ENCODE assay signal across 8 mouse cellular contexts in genomic region chr10:80144864-80145838, GRCm38 (mm10). TPM values are rescaled to one million over a fixed set of nuclear protein-coding genes. Genes with fewer than 3 reads are reported as not detected.
A peak's percentile ranks its signal among the peaks of the same experiment; 100 is the strongest.
DNase-seq lines count a peak whose midpoint lies in the region; ATAC-seq lines count a peak whose summit lies in the region.

No protein-coding gene starts in this region.

- peaks cover 68% of the 10 kb centered on the region for H3K4me1 ChIP-seq in forebrain, embryonic 12.5 days
- H3K4me1 ChIP-seq in hindbrain, embryonic 11.5 days (replicated peaks; ENCODE audit: control insufficient read depth, insufficient read depth, low read length) = peaks cover 7% of the 10 kb centered on the region

- 76% methylated on average over 20 of the region's 20 CpGs for WGBS in forebrain, embryonic 12.5 days
- WGBS in hindbrain, embryonic 11.5 days = 77% methylated on average over 20 of the region's 20 CpGs

- peak overlapping the region; percentile 17; the same call in 1 of the 2 replicates for H3K9ac ChIP-seq in forebrain, embryonic 12.5 days
- no peak overlapping the region for H3K9ac ChIP-seq in hindbrain, embryonic 11.5 days (ENCODE audit: low read depth, low read length)

- peak; percentile 70 for DNase-seq in ES-CJ7 (ENCODE audit: low read depth, low spot score)
- DNase-seq in adrenal gland, postnatal 36 days = peak; percentile 80 to 86
- peak; percentile 87 for DNase-seq in hindbrain, embryonic 11.5 days (ENCODE audit: low spot score)
- peak; percentile 71 to 72 for DNase-seq in layer of hippocampus, postnatal 36 days
- DNase-seq in lung, postnatal 36 days = peak; percentile 88
- DNase-seq in spleen, postnatal 36 days (ENCODE audit: low spot score in 2 of 2) = peak; percentile 68 to 70

- peak overlapping the region; percentile 10; the same call in 1 of the 2 replicates for H3K4me3 ChIP-seq in forebrain, embryonic 12.5 days (replicated peaks)
- H3K4me3 ChIP-seq in hindbrain, embryonic 11.5 days (ENCODE audit: low read depth, low read length) = 0 out of 2 replicates have a peak overlapping the region, but pooled peaks have one; percentile 8

- peak overlapping the region; percentile 43; the same call in 1 of the 2 replicates for H3K27ac ChIP-seq in forebrain, embryonic 12.5 days
- H3K27ac ChIP-seq in hindbrain, embryonic 11.5 days (ENCODE audit: low read depth, low read length) = no peak overlapping the region

- ATAC-seq in forebrain, embryonic 12.5 days (ENCODE audit: low FRiP score) = no peak
- no peak for ATAC-seq in hindbrain, embryonic 11.5 days (ENCODE audit: low FRiP score)
- no peak for ATAC-seq in monocyte, adult 5-6 weeks (replicated peaks; ENCODE audit: insufficient number of reproducible peaks, low FRiP score, low TSS enrichment, poor library complexity, severe bottlenecking)

- H3K36me3 ChIP-seq in forebrain, embryonic 12.5 days (replicated peaks) = peaks cover 38% of the 10 kb centered on the region
- H3K36me3 ChIP-seq in hindbrain, embryonic 11.5 days (ENCODE audit: control insufficient read depth, insufficient read depth, low read length) = no peaks in the 10 kb centered on the region

- H3K27me3 ChIP-seq in forebrain, embryonic 12.5 days = no peaks in the 10 kb centered on the region
- H3K27me3 ChIP-seq in hindbrain, embryonic 11.5 days (ENCODE audit: control insufficient read depth, insufficient read depth, low read length) = no peaks in the 10 kb centered on the region

- H3K9me3 ChIP-seq in forebrain, embryonic 12.5 days = no peaks in the 10 kb centered on the region
- no peaks in the 10 kb centered on the region for H3K9me3 ChIP-seq in hindbrain, embryonic 11.5 days (ENCODE audit: control insufficient read depth, low read length)

- H3K4me2 ChIP-seq in forebrain, embryonic 12.5 days = no peak overlapping the region
- H3K4me2 ChIP-seq in hindbrain, embryonic 11.5 days (replicated peaks; ENCODE audit: low read depth, low read length) = peak overlapping the region; percentile 9; the same call in 1 of the 2 replicates

RNA-seq across cellular contexts. Expression of gene Midn, which starts 2.9 kb away (rescaled TPM):
- 100 to 1,000 TPM; 104 to 188 TPM for total RNA-seq in adrenal gland, postnatal 36 days (2021)
- 45.0 and 50.3 TPM in 2 replicates for polyA plus RNA-seq in forebrain, embryonic 12.5 days (2016; fragmentation: Nextera tagmentation; extraction: Ambion mirVana)
- 66.7 and 67.1 TPM in 2 replicates for polyA plus RNA-seq in hindbrain, embryonic 11.5 days (2014; fragmentation: Nextera tagmentation; extraction: Ambion mirVana)
- 10 to 100 TPM; 58.9 to 62.6 TPM for total RNA-seq in layer of hippocampus, postnatal 36 days (2021)
- 27.3 to 65.5 TPM (median 29.9 TPM) in 3 replicates for total RNA-seq in monocyte, adult 5-6 weeks (2017)

RNA-seq across cellular contexts. Expression of gene Cbarp, which starts 4.5 kb away (rescaled TPM):
- total RNA-seq in adrenal gland, postnatal 36 days (2021) = 100 to 1,000 TPM in 1 of 2 experiments, 10 to 100 TPM in 1; 57.5 to 205 TPM
- polyA plus RNA-seq in forebrain, embryonic 12.5 days (2016; fragmentation: Nextera tagmentation; extraction: Ambion mirVana) = 13.2 and 13.8 TPM in 2 replicates
- 15.1 and 16.7 TPM in 2 replicates for polyA plus RNA-seq in hindbrain, embryonic 11.5 days (2014; fragmentation: Nextera tagmentation; extraction: Ambion mirVana)
- 100 to 1,000 TPM; 336 to 379 TPM for total RNA-seq in layer of hippocampus, postnatal 36 days (2021)
- total RNA-seq in monocyte, adult 5-6 weeks (2017) = 0.29 to 5.8 TPM (median 4.1 TPM) in 3 replicates

RNA-seq across cellular contexts. Expression of gene Atp5d, which starts 6.7 kb away (rescaled TPM):
- total RNA-seq in adrenal gland, postnatal 36 days (2021) = 100 to 1,000 TPM; 561 to 735 TPM
- 405 and 428 TPM in 2 replicates for polyA plus RNA-seq in forebrain, embryonic 12.5 days (2016; fragmentation: Nextera tagmentation; extraction: Ambion mirVana)
- 364 and 371 TPM in 2 replicates for polyA plus RNA-seq in hindbrain, embryonic 11.5 days (2014; fragmentation: Nextera tagmentation; extraction: Ambion mirVana)
- 100 to 1,000 TPM; 324 to 369 TPM for total RNA-seq in layer of hippocampus, postnatal 36 days (2021)
- 26.1 to 49.8 TPM (median 29.5 TPM) in 3 replicates for total RNA-seq in monocyte, adult 5-6 weeks (2017)

RNA-seq across cellular contexts. Expression of gene Cirbp, which starts 20.6 kb away (rescaled TPM):
- total RNA-seq in adrenal gland, postnatal 36 days (2021) = 100 to 1,000 TPM in 1 of 2 experiments, 10 to 100 TPM in 1; 35.0 to 104 TPM
- 224 and 240 TPM in 2 replicates for polyA plus RNA-seq in forebrain, embryonic 12.5 days (2016; fragmentation: Nextera tagmentation; extraction: Ambion mirVana)
- 83.4 and 90.4 TPM in 2 replicates for polyA plus RNA-seq in hindbrain, embryonic 11.5 days (2014; fragmentation: Nextera tagmentation; extraction: Ambion mirVana)
- total RNA-seq in layer of hippocampus, postnatal 36 days (2021) = 10 to 100 TPM; 58.5 to 63.4 TPM
- 137 to 163 TPM (median 145 TPM) in 3 replicates for total RNA-seq in monocyte, adult 5-6 weeks (2017)

RNA-seq across cellular contexts. Expression of gene 1600002K03Rik, which starts 27.6 kb away (rescaled TPM):
- total RNA-seq in adrenal gland, postnatal 36 days (2021) = 10 to 100 TPM; 16.8 to 19.1 TPM
- 11.1 and 11.6 TPM in 2 replicates for polyA plus RNA-seq in forebrain, embryonic 12.5 days (2016; fragmentation: Nextera tagmentation; extraction: Ambion mirVana)
- polyA plus RNA-seq in hindbrain, embryonic 11.5 days (2014; fragmentation: Nextera tagmentation; extraction: Ambion mirVana) = 7.6 and 9.4 TPM in 2 replicates
- total RNA-seq in layer of hippocampus, postnatal 36 days (2021) = 1 to 10 TPM; 6.4 to 6.9 TPM
- 16.2 to 29.1 TPM (median 18.0 TPM) in 3 replicates for total RNA-seq in monocyte, adult 5-6 weeks (2017)
